Mouse (Mus musculus): ENCODE results near the gene Gm8947. TPM values are rescaled to one million over a fixed set of nuclear protein-coding genes. Genes with fewer than 3 reads are reported as not detected.
A peak's percentile ranks its signal among the peaks of the same experiment; 100 is the strongest.
"Not testable (repeated sequence)": the region's sequence is repeated elsewhere in the genome, so short reads cannot be mapped to it uniquely, and the experiment has no call there.

Gm8947 gene
- polyA plus RNA-seq, 1 experiment: 0.16 TPM

DNA sequence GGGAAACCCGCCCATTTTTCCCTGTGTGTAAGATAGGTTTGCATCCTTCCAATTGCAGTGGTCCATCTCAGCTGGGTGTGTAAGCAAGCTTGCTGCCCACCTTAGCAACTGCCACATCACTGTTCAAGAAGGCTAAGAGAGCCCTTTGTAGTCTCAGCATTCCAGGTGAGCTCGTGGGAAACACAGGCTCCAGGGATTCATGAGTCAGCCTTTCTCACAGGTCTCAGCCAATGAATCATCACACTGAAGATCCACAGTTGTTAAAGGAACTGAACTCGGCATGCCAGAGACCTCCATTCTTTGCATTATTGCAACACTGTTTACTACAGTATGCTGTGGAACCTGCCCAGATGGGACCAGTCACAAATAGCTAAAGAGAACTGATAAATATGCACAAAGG is 23.5 kb upstream of the Gm8947 start:
- Histone ChIP-seq H3K36me3 (ENCODE audit: control insufficient read depth, insufficient read depth, low read length) (no peaks in the 10 kb centered on the region), H3K4me1 (ENCODE audit: control insufficient read depth, insufficient read depth, insufficient read length, low read length) (peaks cover 19% of the 10 kb centered on the region), H3K27ac (ENCODE audit: insufficient read depth, low read depth, low read length) (no peak overlapping the region), H3K27me3 (ENCODE audit: control insufficient read depth, insufficient read depth, low read length) (no peaks in the 10 kb centered on the region), H3K4me3 (ENCODE audit: low read depth, low read length) (no peak overlapping the region)
- TF ChIP-seq CTCF (IDR thresholded peaks at IDR 0.05; ENCODE audit: extremely low read depth, insufficient read length, insufficient replicate concordance, low read depth, low read length): no peak
- no peak for TF ChIP-seq POLR2A (IDR thresholded peaks at IDR 0.05; ENCODE audit: low read depth, low read length)
- 42% methylated on average over 3 of the region's 3 CpGs for WGBS

DNA sequence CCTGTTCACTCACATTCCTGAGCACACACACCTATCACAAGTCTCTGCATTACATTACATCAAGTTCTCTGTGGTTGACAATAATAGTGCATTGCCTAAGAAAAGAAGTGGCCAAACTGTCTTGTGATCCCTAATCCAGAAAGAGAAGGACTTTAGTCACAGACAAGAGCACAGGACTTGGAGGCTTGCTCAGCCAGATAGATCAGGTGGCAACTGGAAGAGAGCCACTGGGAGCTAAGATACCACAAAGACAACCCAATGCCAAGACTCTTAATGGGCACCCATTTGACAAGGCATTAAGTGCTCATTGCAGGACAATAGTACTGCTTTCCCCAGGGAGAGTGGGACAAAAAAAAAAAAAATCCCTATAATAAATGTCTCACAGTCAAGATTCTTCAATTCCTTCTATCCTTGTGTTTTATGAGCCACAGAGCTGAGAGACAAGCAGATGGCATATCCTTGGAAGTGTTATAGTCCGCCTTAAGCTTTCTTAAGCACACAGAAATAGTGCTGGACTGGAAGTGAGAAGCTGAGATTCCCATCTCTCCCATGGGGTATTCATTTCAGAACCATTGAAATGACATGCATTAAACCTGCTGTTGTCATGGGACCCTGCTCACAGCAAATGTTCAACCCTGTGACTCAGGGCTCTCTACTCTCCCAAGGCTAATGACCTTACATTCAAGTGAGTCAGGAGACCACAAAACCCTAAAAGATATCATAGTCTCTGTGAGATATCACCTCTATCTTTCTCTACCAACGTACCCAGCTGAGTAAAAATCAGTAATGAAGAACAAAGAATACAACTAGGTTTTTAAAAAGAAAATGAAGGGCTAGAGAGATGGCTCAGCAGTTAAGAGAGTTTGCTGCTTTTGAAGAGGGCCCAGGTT is 20.4 kb upstream of the Gm8947 start:
- Histone ChIP-seq H3K27ac (ENCODE audit: insufficient read depth, low read depth, low read length) (no peak overlapping the region), H3K4me1 (ENCODE audit: control insufficient read depth, insufficient read depth, insufficient read length, low read length) (peaks cover 9% of the 10 kb centered on the region; the same call in 1 of the 2 replicates), H3K27me3 (ENCODE audit: control insufficient read depth, insufficient read depth, low read length) (no peaks in the 10 kb centered on the region), H3K4me3 (ENCODE audit: low read depth, low read length) (no peak overlapping the region), H3K36me3 (ENCODE audit: control insufficient read depth, insufficient read depth, low read length) (no peaks in the 10 kb centered on the region)
- TF ChIP-seq CTCF (IDR thresholded peaks at IDR 0.05; ENCODE audit: extremely low read depth, insufficient read length, insufficient replicate concordance, low read depth, low read length): no peak
- 94% methylated on average over 2 of the region's 2 CpGs for WGBS

DNA sequence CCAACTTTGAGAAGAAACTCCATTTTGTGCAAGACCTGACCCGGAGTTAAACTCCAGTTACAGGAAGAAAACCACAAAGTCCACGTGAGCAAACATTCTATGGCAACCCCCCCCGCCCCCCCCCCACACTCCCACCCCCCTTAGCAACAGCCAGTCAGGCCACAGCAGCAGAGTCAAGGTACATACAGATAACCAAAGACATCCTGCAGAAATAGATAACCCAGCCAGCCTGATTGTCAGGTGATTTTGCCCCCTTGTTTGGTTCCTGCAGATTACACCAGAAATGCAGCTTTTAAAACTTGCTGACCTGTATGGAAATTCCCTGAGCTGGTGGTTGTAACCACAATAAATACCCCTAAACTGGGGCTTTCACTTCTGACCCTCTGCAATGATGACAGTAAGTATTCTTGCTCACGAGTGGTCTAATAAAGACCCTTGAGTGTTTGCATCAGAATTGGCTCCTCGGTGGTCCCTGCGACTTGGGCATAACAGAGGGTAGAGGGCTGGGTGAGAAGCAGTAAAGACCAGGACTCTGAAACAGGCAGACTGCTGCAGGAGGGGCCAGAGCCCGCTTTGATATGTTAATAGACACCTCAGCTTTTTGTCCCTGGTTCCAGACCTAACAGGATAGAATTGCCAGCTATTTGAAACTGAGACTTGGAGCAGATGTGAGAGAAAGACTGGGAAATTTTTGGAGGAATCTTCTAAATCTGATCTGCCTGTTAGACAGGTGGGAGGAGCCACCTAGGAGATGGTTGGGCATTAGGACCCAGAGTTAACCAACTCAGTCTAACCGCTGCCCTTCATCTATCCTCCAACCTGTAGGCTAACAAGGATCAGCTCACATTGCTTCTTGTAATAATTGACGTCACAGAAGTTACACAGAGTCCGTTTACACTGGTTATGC is 14.9 kb upstream of the Gm8947 start:
- 11% methylated on average over 10 of the region's 10 CpGs for whole genome bisulfite sequencing
- no peak for TF ChIP-seq CTCF (IDR thresholded peaks at IDR 0.05; ENCODE audit: extremely low read depth, insufficient read length, insufficient replicate concordance, low read depth, low read length)
- no peak for TF ChIP-seq POLR2A (IDR thresholded peaks at IDR 0.05; ENCODE audit: low read depth, low read length)

DNA sequence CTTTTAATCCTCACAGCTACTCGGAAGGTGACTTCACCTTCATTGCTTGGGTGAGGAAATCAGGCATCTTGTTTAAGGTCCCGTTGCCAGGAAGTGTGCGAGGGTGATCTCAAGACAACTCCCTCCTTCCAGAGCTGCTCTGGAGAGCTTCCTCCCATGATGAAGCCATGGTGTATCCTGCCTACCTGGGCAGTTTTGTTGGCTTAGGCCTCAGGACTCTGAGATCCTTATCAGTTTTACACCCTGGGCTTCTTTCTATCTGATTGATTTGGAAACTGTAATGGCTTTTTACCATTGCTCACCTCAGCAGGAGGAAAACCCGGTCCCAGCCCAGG is 14.3 kb upstream of the Gm8947 start:
- Histone ChIP-seq H3K27me3 (ENCODE audit: control insufficient read depth, insufficient read depth, low read length) (no peaks in the 10 kb centered on the region), H3K4me3 (ENCODE audit: low read depth, low read length) (peak overlapping the region; percentile 46), H3K36me3 (ENCODE audit: control insufficient read depth, insufficient read depth, low read length) (no peaks in the 10 kb centered on the region), H3K4me1 (ENCODE audit: control insufficient read depth, insufficient read depth, insufficient read length, low read length) (peaks cover 5% of the 10 kb centered on the region; the same call in 1 of the 2 replicates), H3K27ac (ENCODE audit: insufficient read depth, low read depth, low read length) (peak overlapping the region; percentile 87)
- WGBS: 7% methylated on average over 4 of the region's 4 CpGs
- TF ChIP-seq CTCF (IDR thresholded peaks at IDR 0.05; ENCODE audit: extremely low read depth, insufficient read length, insufficient replicate concordance, low read depth, low read length) (no peak), POLR2A (IDR thresholded peaks at IDR 0.05; ENCODE audit: low read depth, low read length) (no peak)

More for the DNA sequence above, 14.9 kb upstream of the Gm8947 start:
- no peak overlapping the region for H3K4me3 ChIP-seq (ENCODE audit: low read depth, low read length)
- H3K4me1 ChIP-seq (ENCODE audit: control insufficient read depth, insufficient read depth, insufficient read length, low read length): peaks cover 5% of the 10 kb centered on the region; the same call in 1 of the 2 replicates
- H3K36me3 ChIP-seq (ENCODE audit: control insufficient read depth, insufficient read depth, low read length): no peaks in the 10 kb centered on the region
- no peaks in the 10 kb centered on the region for H3K27me3 ChIP-seq (ENCODE audit: control insufficient read depth, insufficient read depth, low read length)
- peak overlapping the region; percentile 87 for H3K27ac ChIP-seq (ENCODE audit: insufficient read depth, low read depth, low read length)

DNA sequence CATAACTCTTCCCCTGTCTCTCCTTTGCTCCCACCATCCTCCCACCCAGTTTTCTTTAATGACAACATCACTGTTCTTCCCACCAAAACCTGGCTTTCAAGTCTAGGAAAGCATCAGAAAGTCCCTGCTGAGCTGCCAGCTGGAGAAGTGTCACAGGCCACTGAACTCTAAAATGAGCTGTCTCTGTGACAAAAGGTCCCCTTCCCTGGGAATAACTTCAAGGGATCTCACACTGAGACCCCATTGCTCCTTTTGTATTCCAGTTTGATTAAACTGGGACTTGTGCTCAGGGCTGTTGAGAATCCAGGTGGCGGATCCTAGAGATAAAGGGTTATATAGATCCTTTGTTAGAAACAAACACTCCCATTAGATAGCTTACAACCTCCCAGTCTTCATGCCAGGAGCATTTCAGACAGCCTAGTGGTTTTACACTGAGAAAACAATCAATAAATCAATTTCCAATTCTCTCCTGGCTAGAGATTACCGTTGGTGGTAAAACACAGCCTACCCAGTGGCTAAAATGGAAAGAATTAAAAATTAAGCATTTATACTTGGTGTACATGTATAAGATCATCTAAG is 13.6 kb upstream of the Gm8947 start:
- Histone ChIP-seq H3K4me3 (ENCODE audit: low read depth, low read length) (no peak overlapping the region), H3K36me3 (ENCODE audit: control insufficient read depth, insufficient read depth, low read length) (no peaks in the 10 kb centered on the region), H3K27me3 (ENCODE audit: control insufficient read depth, insufficient read depth, low read length) (no peaks in the 10 kb centered on the region), H3K4me1 (ENCODE audit: control insufficient read depth, insufficient read depth, insufficient read length, low read length) (peaks cover 5% of the 10 kb centered on the region; the same call in 1 of the 2 replicates), H3K27ac (ENCODE audit: insufficient read depth, low read depth, low read length) (0 out of 2 replicates have a peak overlapping the region, but pooled peaks have one; percentile 0)
- WGBS: 31% methylated on average over 2 of the region's 2 CpGs
- TF ChIP-seq POLR2A (IDR thresholded peaks at IDR 0.05; ENCODE audit: low read depth, low read length): no peak
- TF ChIP-seq CTCF (IDR thresholded peaks at IDR 0.05; ENCODE audit: extremely low read depth, insufficient read length, insufficient replicate concordance, low read depth, low read length): no peak

DNA sequence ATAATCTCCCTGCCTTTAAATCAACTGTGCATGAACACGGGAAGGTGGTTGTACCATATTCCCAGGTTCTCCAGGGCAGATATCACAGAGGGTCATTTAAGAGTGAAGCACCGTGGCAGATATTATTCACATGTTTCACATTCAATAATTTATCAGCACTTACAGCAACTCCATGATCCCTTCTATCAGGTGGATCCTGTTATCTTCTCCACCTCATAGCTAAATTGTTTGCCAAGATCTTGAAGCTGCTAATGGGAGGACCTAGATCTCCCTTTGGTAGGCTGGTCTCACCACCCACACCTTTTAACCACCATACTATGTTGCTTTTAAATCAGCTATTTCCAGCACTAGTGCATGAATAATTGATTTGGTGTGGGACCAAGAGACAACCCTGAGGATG is 12.0 kb upstream of the Gm8947 start:
- Histone ChIP-seq H3K4me3 (ENCODE audit: low read depth, low read length) (no peak overlapping the region), H3K36me3 (ENCODE audit: control insufficient read depth, insufficient read depth, low read length) (no peaks in the 10 kb centered on the region), H3K27me3 (ENCODE audit: control insufficient read depth, insufficient read depth, low read length) (no peaks in the 10 kb centered on the region), H3K27ac (ENCODE audit: insufficient read depth, low read depth, low read length) (no peak overlapping the region), H3K4me1 (ENCODE audit: control insufficient read depth, insufficient read depth, insufficient read length, low read length) (peaks cover 5% of the 10 kb centered on the region; the same call in 1 of the 2 replicates)
- WGBS: 56% methylated on average over 2 of the region's 2 CpGs
- no peak for TF ChIP-seq POLR2A (IDR thresholded peaks at IDR 0.05; ENCODE audit: low read depth, low read length)
- TF ChIP-seq CTCF (IDR thresholded peaks at IDR 0.05; ENCODE audit: extremely low read depth, insufficient read length, insufficient replicate concordance, low read depth, low read length): no peak

DNA sequence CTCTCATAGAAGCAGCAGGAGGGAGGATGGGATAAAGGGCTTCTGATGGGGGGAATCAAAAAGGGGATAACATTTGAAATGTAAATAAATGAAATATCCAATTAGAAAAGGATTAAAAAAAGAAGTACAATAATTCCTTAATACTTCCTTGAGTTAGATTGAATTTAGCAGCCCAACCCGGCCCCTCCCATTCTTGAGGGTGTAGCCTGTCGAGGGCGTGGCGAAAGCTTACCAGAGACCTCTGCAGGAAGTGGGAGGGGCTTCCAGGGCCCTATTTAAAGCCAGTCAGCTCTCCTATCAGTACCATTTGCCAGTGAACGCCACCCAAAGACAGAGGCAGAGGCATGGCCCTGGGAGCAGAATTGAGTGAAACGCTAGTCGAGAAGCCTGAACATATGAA is 9.9 kb upstream of the Gm8947 start, which contains the start of gene Gm47985:
Gene Gm47985 (plus strand): TSS at position 272 of the 400 bp plus-strand sequence.
- not testable (repeated sequence) for H3K27me3 ChIP-seq (ENCODE audit: control insufficient read depth, insufficient read depth, low read length); H3K4me3 ChIP-seq (ENCODE audit: low read depth, low read length); H3K4me1 ChIP-seq (ENCODE audit: control insufficient read depth, insufficient read depth, insufficient read length, low read length); H3K27ac ChIP-seq (ENCODE audit: insufficient read depth, low read depth, low read length); H3K36me3 ChIP-seq (ENCODE audit: control insufficient read depth, insufficient read depth, low read length)
- WGBS: 75% methylated on average over 1 of the region's 7 CpGs

DNA sequence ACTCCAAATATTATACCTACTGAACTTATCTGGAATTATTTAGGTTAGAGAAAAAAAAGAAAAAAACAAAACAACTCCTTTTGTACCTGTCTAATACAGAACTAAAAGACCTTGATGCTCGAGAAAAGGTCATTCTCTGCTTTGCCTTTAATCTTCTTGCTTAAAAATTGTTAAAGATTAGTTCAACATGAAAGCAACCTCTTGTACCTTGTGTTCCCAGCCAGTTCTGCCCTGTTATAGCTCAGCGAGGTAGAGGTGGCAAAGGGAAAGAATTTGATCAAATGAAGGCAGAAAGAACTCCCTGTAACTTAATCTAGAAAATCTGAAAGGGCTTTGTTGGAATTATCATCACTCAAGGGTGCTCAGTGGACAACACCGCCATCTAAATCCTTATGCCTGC is 6.0 kb upstream of the Gm8947 start:
- H3K36me3 ChIP-seq (ENCODE audit: control insufficient read depth, insufficient read depth, low read length); H3K4me1 ChIP-seq (ENCODE audit: control insufficient read depth, insufficient read depth, insufficient read length, low read length); H3K27me3 ChIP-seq (ENCODE audit: control insufficient read depth, insufficient read depth, low read length); H3K4me3 ChIP-seq (ENCODE audit: low read depth, low read length); H3K27ac ChIP-seq (ENCODE audit: insufficient read depth, low read depth, low read length): not testable (repeated sequence)
- WGBS: 77% methylated on average over 3 of the region's 3 CpGs

DNA sequence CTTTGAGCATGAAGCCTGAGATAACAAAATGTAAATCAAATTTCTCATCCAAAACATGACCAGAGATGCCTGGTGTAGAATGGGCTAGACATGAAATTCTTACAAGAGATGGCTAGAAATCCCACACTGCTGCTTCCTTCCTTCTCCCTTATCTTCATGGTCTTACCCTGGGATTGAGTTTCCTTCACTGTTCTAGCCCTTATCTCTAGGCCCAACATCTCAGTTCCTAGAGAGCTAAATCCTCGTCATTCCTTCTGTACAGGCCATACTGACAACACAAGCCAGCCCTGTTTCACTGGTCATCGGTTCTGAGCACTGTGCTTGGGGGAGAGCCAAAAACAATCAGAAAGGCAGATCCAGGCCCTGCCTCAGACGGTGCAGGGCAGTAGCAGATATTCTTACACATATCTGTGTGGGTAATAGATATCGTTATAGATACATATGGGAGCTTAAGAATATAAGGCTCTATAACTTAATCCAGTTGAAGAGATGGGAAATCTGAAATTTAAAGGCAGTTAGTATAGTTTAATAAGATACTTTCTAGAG is 5.2 kb upstream of the Gm8947 start:
- WGBS: 78% methylated on average over 4 of the region's 4 CpGs
- not testable (repeated sequence) for H3K4me3 ChIP-seq (ENCODE audit: low read depth, low read length); H3K36me3 ChIP-seq (ENCODE audit: control insufficient read depth, insufficient read depth, low read length); H3K4me1 ChIP-seq (ENCODE audit: control insufficient read depth, insufficient read depth, insufficient read length, low read length); H3K27me3 ChIP-seq (ENCODE audit: control insufficient read depth, insufficient read depth, low read length); H3K27ac ChIP-seq (ENCODE audit: insufficient read depth, low read depth, low read length)
